Mouse (Mus musculus): ENCODE measurements at regions not wholly inside any gene's neighbourhood (a gene's known extent, or its start where the extent isn't known, plus 50 kb on each side); places are given as distances from the start of the nearest gene placed in this dataset.
A peak's percentile ranks its signal among the peaks of the same experiment; 100 is the strongest.
"Not testable (repeated sequence)": the region's sequence is repeated elsewhere in the genome, so short reads cannot be mapped to it uniquely, and the experiment has no call there.

GRCm38 (mm10) chr4:53258975-53259374 lies 99.3 kb upstream of the Abca1 start:
- H3K27me3 ChIP-seq (replicated peaks; ENCODE audit: control insufficient read depth, insufficient read depth, low read length): no peaks in the 10 kb centered on the region
- H3K27ac ChIP-seq (ENCODE audit: low read length): no peak overlapping the region
- no peak overlapping the region for H3K4me2 ChIP-seq (ENCODE audit: low read length)
- no peak for ATAC-seq
- no peaks in the 10 kb centered on the region for H3K36me3 ChIP-seq (ENCODE audit: control insufficient read depth, insufficient read depth)
- H3K9ac ChIP-seq (replicated peaks; ENCODE audit: low read depth, low read length): no peak overlapping the region
- peaks cover 13% of the 10 kb centered on the region for H3K4me1 ChIP-seq (replicated peaks; ENCODE audit: control insufficient read depth, insufficient read depth, low read length)
- no peaks in the 10 kb centered on the region for H3K9me3 ChIP-seq (ENCODE audit: control insufficient read depth, low read length)
- H3K4me3 ChIP-seq (replicated peaks; ENCODE audit: low read length): no peak overlapping the region
- WGBS: 91% methylated on average over 6 of the region's 6 CpGs

DNA sequence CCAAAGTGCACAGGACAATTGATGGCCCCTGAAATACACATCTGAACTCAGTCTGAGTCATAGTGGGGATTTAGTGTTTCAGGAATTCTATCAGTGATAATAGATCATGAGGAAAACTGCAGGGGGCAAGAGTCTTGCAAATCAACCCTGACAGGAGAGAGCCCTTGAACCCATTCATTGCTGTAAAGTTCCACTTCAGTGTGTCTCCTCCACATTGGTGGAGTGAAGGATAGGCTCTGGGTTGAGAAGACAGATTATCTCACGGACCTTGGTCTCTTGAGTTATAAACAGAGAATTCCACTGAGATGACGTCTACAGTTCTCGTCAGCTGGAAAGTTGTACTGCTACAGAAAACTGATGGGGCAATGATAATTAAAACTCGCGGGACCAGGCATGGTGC lies 97.3 kb upstream of the Abca1 start:
- WGBS: 77% methylated on average over 5 of the region's 5 CpGs
- Histone ChIP-seq H3K4me3 (replicated peaks; ENCODE audit: low read length) (no peak overlapping the region), H3K27ac (ENCODE audit: low read length) (no peak overlapping the region), H3K4me1 (replicated peaks; ENCODE audit: control insufficient read depth, insufficient read depth, low read length) (peaks cover 12% of the 10 kb centered on the region), H3K4me2 (ENCODE audit: low read length) (no peak overlapping the region), H3K9me3 (ENCODE audit: control insufficient read depth, low read length) (no peaks in the 10 kb centered on the region), H3K27me3 (replicated peaks; ENCODE audit: control insufficient read depth, insufficient read depth, low read length) (no peaks in the 10 kb centered on the region), H3K36me3 (ENCODE audit: control insufficient read depth, insufficient read depth) (no peaks in the 10 kb centered on the region), H3K9ac (replicated peaks; ENCODE audit: low read depth, low read length) (no peak overlapping the region)
- no peak for ATAC-seq

DNA sequence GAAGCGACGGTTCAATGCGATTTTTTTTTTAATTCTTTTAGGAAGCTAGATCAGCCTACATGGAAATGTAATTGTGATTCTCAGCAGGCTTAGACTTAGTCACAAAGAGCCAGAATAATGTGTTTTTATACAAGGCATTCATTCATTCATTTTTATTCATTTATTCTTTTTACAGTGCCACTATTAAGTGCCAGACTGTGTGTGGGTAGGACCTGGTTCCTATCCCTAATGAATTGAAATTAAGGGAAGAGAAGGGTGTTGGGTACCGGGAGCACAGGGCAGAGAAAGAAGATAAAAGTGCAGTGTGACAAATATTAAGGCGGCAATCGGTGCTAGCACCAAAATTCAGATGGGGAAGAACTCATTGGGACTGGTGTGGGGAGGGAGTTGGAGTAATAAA lies 94.8 kb upstream of the Abca1 start:
- H3K9me3 ChIP-seq (ENCODE audit: control insufficient read depth, low read length): no peaks in the 10 kb centered on the region
- no peak overlapping the region for H3K9ac ChIP-seq (replicated peaks; ENCODE audit: low read depth, low read length)
- H3K4me2 ChIP-seq (ENCODE audit: low read length): no peak overlapping the region
- no peak overlapping the region for H3K4me3 ChIP-seq (replicated peaks; ENCODE audit: low read length)
- peak overlapping the region; percentile 12 for H3K27ac ChIP-seq (ENCODE audit: low read length)
- no peaks in the 10 kb centered on the region for H3K27me3 ChIP-seq (replicated peaks; ENCODE audit: control insufficient read depth, insufficient read depth, low read length)
- peak; percentile 58 for ATAC-seq
- 29% methylated on average over 6 of the region's 6 CpGs for WGBS
- H3K4me1 ChIP-seq (replicated peaks; ENCODE audit: control insufficient read depth, insufficient read depth, low read length): peaks cover 12% of the 10 kb centered on the region
- no peaks in the 10 kb centered on the region for H3K36me3 ChIP-seq (ENCODE audit: control insufficient read depth, insufficient read depth)

DNA sequence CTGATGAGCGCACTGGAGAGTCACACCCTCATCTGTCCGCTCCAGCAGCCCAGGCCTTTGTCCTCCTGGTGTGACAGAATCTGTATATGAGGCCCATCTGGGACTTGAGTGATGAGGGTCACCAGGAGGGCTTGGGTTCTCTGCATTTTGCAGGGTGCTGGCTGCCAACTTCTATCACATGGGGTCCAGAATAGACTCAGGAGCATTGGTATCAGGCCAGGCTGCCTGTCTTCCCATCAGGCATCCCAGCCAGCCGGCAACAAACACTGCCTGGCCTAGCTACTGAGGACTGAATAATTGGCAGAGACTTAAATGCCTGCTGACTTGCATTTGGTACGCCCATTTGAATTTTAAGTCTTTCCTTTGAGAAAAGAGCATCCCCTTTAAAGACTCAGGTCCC lies 94.0 kb upstream of the Abca1 start:
- no peaks in the 10 kb centered on the region for H3K36me3 ChIP-seq (ENCODE audit: control insufficient read depth, insufficient read depth)
- H3K27ac ChIP-seq (ENCODE audit: low read length): peak overlapping the region; percentile 12
- H3K4me1 ChIP-seq (replicated peaks; ENCODE audit: control insufficient read depth, insufficient read depth, low read length): peaks cover 12% of the 10 kb centered on the region
- H3K27me3 ChIP-seq (replicated peaks; ENCODE audit: control insufficient read depth, insufficient read depth, low read length): no peaks in the 10 kb centered on the region
- peak; percentile 97 for ATAC-seq
- H3K9me3 ChIP-seq (ENCODE audit: control insufficient read depth, low read length): no peaks in the 10 kb centered on the region
- 15% methylated on average over 4 of the region's 4 CpGs for WGBS
- H3K4me2 ChIP-seq (ENCODE audit: low read length): no peak overlapping the region
- H3K9ac ChIP-seq (replicated peaks; ENCODE audit: low read depth, low read length): no peak overlapping the region
- H3K4me3 ChIP-seq (replicated peaks; ENCODE audit: low read length): no peak overlapping the region

- H3K4me3 ChIP-seq (replicated peaks; ENCODE audit: low read length): no peak overlapping the region
- H3K27ac ChIP-seq (ENCODE audit: low read length): no peak overlapping the region
- WGBS: 94% methylated on average over 3 of the region's 3 CpGs
- no peak for ATAC-seq
- H3K9ac ChIP-seq (replicated peaks; ENCODE audit: low read depth, low read length): no peak overlapping the region
- H3K36me3 ChIP-seq (ENCODE audit: control insufficient read depth, insufficient read depth): no peaks in the 10 kb centered on the region
- H3K4me1 ChIP-seq (replicated peaks; ENCODE audit: control insufficient read depth, insufficient read depth, low read length): peaks cover 12% of the 10 kb centered on the region
- H3K9me3 ChIP-seq (ENCODE audit: control insufficient read depth, low read length): no peaks in the 10 kb centered on the region
- H3K27me3 ChIP-seq (replicated peaks; ENCODE audit: control insufficient read depth, insufficient read depth, low read length): no peaks in the 10 kb centered on the region
- H3K4me2 ChIP-seq (ENCODE audit: low read length): no peak overlapping the region
Observed at GRCm38 (mm10) chr4:53250325-53250724, 90.6 kb upstream of the Abca1 start.

DNA sequence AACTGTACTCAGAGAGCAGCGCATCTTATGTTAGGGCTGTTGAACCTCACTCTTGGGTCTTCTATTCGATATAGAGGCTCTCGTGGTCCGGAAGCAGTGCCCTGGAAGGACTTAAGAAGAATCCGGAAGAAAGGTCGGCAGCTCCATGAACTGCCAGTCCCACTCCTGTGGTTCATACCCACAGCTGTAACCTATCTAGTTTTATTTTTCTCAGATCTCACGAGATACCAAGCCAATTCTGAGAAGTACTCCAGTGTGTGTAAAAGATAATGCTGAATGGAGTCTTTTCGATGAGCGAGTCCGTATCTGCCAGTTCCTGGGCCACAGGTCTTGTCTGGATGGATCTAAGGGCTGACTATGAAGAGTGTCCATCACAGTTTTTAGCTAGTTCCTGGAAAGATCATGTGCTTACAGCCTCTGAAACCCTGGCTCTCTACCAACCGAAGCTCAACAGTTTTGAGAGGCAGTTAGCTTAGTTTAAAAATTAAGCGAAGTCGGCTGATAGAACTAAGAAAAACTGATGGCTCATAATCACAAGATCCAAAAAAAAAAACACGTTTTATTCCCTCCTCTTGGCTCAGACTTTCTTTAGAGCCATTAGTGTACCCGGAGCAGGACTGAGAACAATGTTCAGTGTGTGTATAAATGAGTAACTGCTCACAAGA lies 86.5 kb upstream of the Abca1 start:
- no peak overlapping the region for H3K4me2 ChIP-seq (ENCODE audit: low read length)
- whole genome bisulfite sequencing: 68% methylated on average over 15 of the region's 15 CpGs
- H3K27me3 ChIP-seq (replicated peaks; ENCODE audit: control insufficient read depth, insufficient read depth, low read length): no peaks in the 10 kb centered on the region
- no peak overlapping the region for H3K27ac ChIP-seq (ENCODE audit: low read length)
- no peaks in the 10 kb centered on the region for H3K4me1 ChIP-seq (replicated peaks; ENCODE audit: control insufficient read depth, insufficient read depth, low read length)
- H3K9me3 ChIP-seq (ENCODE audit: control insufficient read depth, low read length): no peaks in the 10 kb centered on the region
- no peak for ATAC-seq
- no peak overlapping the region for H3K4me3 ChIP-seq (replicated peaks; ENCODE audit: low read length)
- no peaks in the 10 kb centered on the region for H3K36me3 ChIP-seq (ENCODE audit: control insufficient read depth, insufficient read depth)
- H3K9ac ChIP-seq (replicated peaks; ENCODE audit: low read depth, low read length): no peak overlapping the region

- Histone ChIP-seq H3K36me3 (ENCODE audit: control insufficient read depth, insufficient read depth) (no peaks in the 10 kb centered on the region), H3K9me3 (ENCODE audit: control insufficient read depth, low read length) (no peaks in the 10 kb centered on the region), H3K27me3 (replicated peaks; ENCODE audit: control insufficient read depth, insufficient read depth, low read length) (no peaks in the 10 kb centered on the region), H3K4me2 (ENCODE audit: low read length) (no peak overlapping the region), H3K9ac (replicated peaks; ENCODE audit: low read depth, low read length) (no peak overlapping the region), H3K27ac (ENCODE audit: low read length) (no peak overlapping the region), H3K4me3 (replicated peaks; ENCODE audit: low read length) (no peak overlapping the region), H3K4me1 (replicated peaks; ENCODE audit: control insufficient read depth, insufficient read depth, low read length) (no peaks in the 10 kb centered on the region)
- WGBS: 98% methylated on average over 4 of the region's 4 CpGs
- ATAC-seq: no peak
Observed at GRCm38 (mm10) chr4:53245553-53245952, 85.9 kb upstream of the Abca1 start.

- H3K9ac ChIP-seq (replicated peaks; ENCODE audit: low read depth, low read length); H3K27me3 ChIP-seq (replicated peaks; ENCODE audit: control insufficient read depth, insufficient read depth, low read length); H3K9me3 ChIP-seq (ENCODE audit: control insufficient read depth, low read length); H3K4me3 ChIP-seq (replicated peaks; ENCODE audit: low read length); H3K4me1 ChIP-seq (replicated peaks; ENCODE audit: control insufficient read depth, insufficient read depth, low read length); H3K36me3 ChIP-seq (ENCODE audit: control insufficient read depth, insufficient read depth); H3K27ac ChIP-seq (ENCODE audit: low read length); H3K4me2 ChIP-seq (ENCODE audit: low read length); ATAC-seq: not testable (repeated sequence)
- WGBS: 89% methylated on average over 8 of the region's 8 CpGs
Observed at GRCm38 (mm10) chr4:53243473-53243872, 83.8 kb upstream of the Abca1 start.

DNA sequence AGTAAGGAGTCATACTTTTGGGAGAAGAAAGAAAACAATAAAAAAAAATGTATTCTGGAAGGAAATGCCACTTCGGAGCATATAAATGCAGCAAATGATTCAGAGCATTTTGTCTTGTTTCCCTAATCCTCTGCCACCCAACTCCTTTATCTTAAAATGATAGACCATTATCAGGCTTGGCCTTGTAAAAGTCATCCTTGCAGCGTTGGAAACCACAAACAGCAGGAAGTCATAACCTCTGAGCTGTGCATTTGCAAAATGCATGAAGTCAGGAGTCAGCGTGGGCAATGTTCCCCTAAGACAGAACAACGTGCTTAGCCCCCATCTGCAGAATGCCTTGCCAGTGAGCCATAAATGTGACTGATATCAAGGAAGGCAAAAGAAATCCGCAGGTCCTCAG lies 80.2 kb upstream of the Abca1 start:
- WGBS: 83% methylated on average over 5 of the region's 5 CpGs
- H3K27ac ChIP-seq (ENCODE audit: low read length): no peak overlapping the region
- no peak overlapping the region for H3K4me3 ChIP-seq (replicated peaks; ENCODE audit: low read length)
- no peaks in the 10 kb centered on the region for H3K27me3 ChIP-seq (replicated peaks; ENCODE audit: control insufficient read depth, insufficient read depth, low read length)
- no peaks in the 10 kb centered on the region for H3K4me1 ChIP-seq (replicated peaks; ENCODE audit: control insufficient read depth, insufficient read depth, low read length)
- no peak for ATAC-seq
- no peak overlapping the region for H3K9ac ChIP-seq (replicated peaks; ENCODE audit: low read depth, low read length)
- no peaks in the 10 kb centered on the region for H3K36me3 ChIP-seq (ENCODE audit: control insufficient read depth, insufficient read depth)
- no peaks in the 10 kb centered on the region for H3K9me3 ChIP-seq (ENCODE audit: control insufficient read depth, low read length)
- no peak overlapping the region for H3K4me2 ChIP-seq (ENCODE audit: low read length)

All from forebrain, embryonic 16.5 days (tissue).